Mouse (Mus musculus) ES-E14 (cell line): ENCODE measurements around the gene Fam172a.

Experiments
- CHD2 ChIP-seq: IDR thresholded peaks from 2 replicates; pipeline ENCODE4 v1.6.1; 2014; ENCODE audit warnings: mild to moderate bottlenecking, low read depth, low read length, inconsistent platforms
- HCFC1 ChIP-seq: IDR thresholded peaks from 2 replicates; pipeline ENCODE4 v1.6.1; 2012; ENCODE audit warnings: low read length, inconsistent platforms, borderline replicate concordance; ENCODE audit not compliant: insufficient read depth
- MAFK ChIP-seq: IDR thresholded peaks from 2 replicates; pipeline ENCODE4 v1.6.1; 2014; ENCODE audit warnings: mild to moderate bottlenecking, low read depth, low read length, inconsistent platforms; ENCODE audit not compliant: insufficient read depth
- ZC3H11A ChIP-seq: IDR thresholded peaks from 2 replicates; pipeline ENCODE4 v1.6.1; 2012; ENCODE audit warnings: low read depth, mild to moderate bottlenecking, inconsistent platforms, low read length, borderline replicate concordance
- ZNF384 ChIP-seq: IDR thresholded peaks from 2 replicates; pipeline ENCODE4 v1.6.1; 2012; ENCODE audit warnings: low read depth, low read length, inconsistent platforms

GRCm38 (mm10) chr13:77899725-77900124 lies 197.9 kb downstream of the Fam172a start:
- TF ChIP-seq ZNF384 (no peak), MAFK (no peak), HCFC1 (no peak), CHD2 (no peak), ZC3H11A (no peak)
